Mouse (Mus musculus): ENCODE measurements around the gene Gm9964.
A peak's percentile ranks its signal among the peaks of the same experiment; 100 is the strongest.

- TF ChIP-seq ZC3H11A (IDR thresholded peaks at IDR 0.05; ENCODE audit: borderline replicate concordance, low read depth, low read length) (no peak), MAFK (IDR thresholded peaks at IDR 0.05; ENCODE audit: insufficient read depth, low read depth, low read length) (peak; percentile 89), CHD2 (IDR thresholded peaks at IDR 0.05; ENCODE audit: low read depth, low read length) (no peak)
Observed at GRCm38 (mm10) chr11:79252881-79253541, 43.7 kb downstream of the Gm9964 start.
